Mouse (Mus musculus) cerebellum, adult 11-12 months (tissue): ENCODE data around the gene Tpd52l2.

Experiments used
- DNase-seq: peaks from one replicate; pipeline ENCODE4 v3.0.0; 2022

The Tpd52l2 gene

GRCm38 (mm10) chr2:181496831-181497547 is at the start of gene Tpd52l2:
Gene Tpd52l2, plus strand, starts transcription at chr2:181497142.
- DNase-seq = peak; percentile 94

GRCm38 (mm10) chr2:181452181-181452580 is 44.8 kb upstream of the Tpd52l2 start:
- DNase-seq = peak; percentile 78

GRCm38 (mm10) chr2:181453274-181453673 is 43.7 kb upstream of the Tpd52l2 start:
- DNase-seq = no peak

- DNase-seq = peak; percentile 24
Observed at GRCm38 (mm10) chr2:181455899-181456298, 41.0 kb upstream of the Tpd52l2 start.

GRCm38 (mm10) chr2:181457831-181458230 is 39.1 kb upstream of the Tpd52l2 start:
- peak; percentile 23 for DNase-seq

- DNase-seq = peak; percentile 75
Observed at GRCm38 (mm10) chr2:181458411-181459152, 38.4 kb upstream of the Tpd52l2 start.

GRCm38 (mm10) chr2:181459153-181459672 is 37.7 kb upstream of the Tpd52l2 start, which contains the start of gene Zbtb46:
Gene Zbtb46, minus strand, starts transcription at chr2:181459426.
- peak; percentile 87 for DNase-seq

- peak; percentile 85 for DNase-seq
Observed at GRCm38 (mm10) chr2:181459673-181460621, 37.0 kb upstream of the Tpd52l2 start.

- peak; percentile 60 for DNase-seq
Observed at GRCm38 (mm10) chr2:181461536-181462100, 35.3 kb upstream of the Tpd52l2 start.

GRCm38 (mm10) chr2:181462604-181463003 is 34.3 kb upstream of the Tpd52l2 start:
- peak; percentile 70 for DNase-seq

GRCm38 (mm10) chr2:181463008-181463738 is 33.8 kb upstream of the Tpd52l2 start:
- DNase-seq = peak; percentile 99

- peak; percentile 27 for DNase-seq
Observed at GRCm38 (mm10) chr2:181465423-181465822, 31.5 kb upstream of the Tpd52l2 start.

- DNase-seq = peak; percentile 42
Observed at GRCm38 (mm10) chr2:181470285-181470684, 26.7 kb upstream of the Tpd52l2 start.

- DNase-seq = peak; percentile 52
Observed at GRCm38 (mm10) chr2:181471246-181471645, 25.7 kb upstream of the Tpd52l2 start.

GRCm38 (mm10) chr2:181472256-181472827 is 24.6 kb upstream of the Tpd52l2 start:
- peak; percentile 32 for DNase-seq

GRCm38 (mm10) chr2:181483120-181483519 is 13.8 kb upstream of the Tpd52l2 start:
- DNase-seq = no peak

- peak; percentile 66 for DNase-seq
Observed at GRCm38 (mm10) chr2:181483562-181484318, 13.2 kb upstream of the Tpd52l2 start.

GRCm38 (mm10) chr2:181484456-181485233 is 12.3 kb upstream of the Tpd52l2 start:
- DNase-seq = no peak

GRCm38 (mm10) chr2:181485741-181486140 is 11.2 kb upstream of the Tpd52l2 start:
- DNase-seq = no peak
